Mouse (Mus musculus): ENCODE results near the gene Slain2.
"Not testable (repeated sequence)": the region's sequence is repeated elsewhere in the genome, so short reads cannot be mapped to it uniquely, and the experiment has no call there.

Slain2 gene

GRCm38 (mm10) chr5:72901866-72902265 is 12.2 kb upstream of the Slain2 start:
- DNase-seq (ENCODE audit: low spot score) = no peak

- DNase-seq (ENCODE audit: low spot score) = no peak
Measured at GRCm38 (mm10) chr5:72902312-72902711, 11.8 kb upstream of the Slain2 start.

GRCm38 (mm10) chr5:72902876-72903516 is 11.1 kb upstream of the Slain2 start:
- DNase-seq (ENCODE audit: low spot score) = no peak

GRCm38 (mm10) chr5:72904903-72905790 is 9.0 kb upstream of the Slain2 start:
- DNase-seq (ENCODE audit: low spot score) = no peak

- no peak for DNase-seq (ENCODE audit: low spot score)
Measured at GRCm38 (mm10) chr5:72907402-72907801, 6.7 kb upstream of the Slain2 start.

- DNase-seq (ENCODE audit: low spot score) = no peak
Measured at GRCm38 (mm10) chr5:72908324-72908936, 5.7 kb upstream of the Slain2 start.

GRCm38 (mm10) chr5:72909363-72909762 is 4.7 kb upstream of the Slain2 start:
- no peak for DNase-seq (ENCODE audit: low spot score)

GRCm38 (mm10) chr5:72910373-72910772 is 3.7 kb upstream of the Slain2 start:
- no peak for DNase-seq (ENCODE audit: low spot score)

- DNase-seq (ENCODE audit: low spot score) = no peak
Measured at GRCm38 (mm10) chr5:72911284-72911683, 2.8 kb upstream of the Slain2 start.

GRCm38 (mm10) chr5:72914633-72915561 is 793 bp downstream of the Slain2 start:
- DNase-seq (ENCODE audit: low spot score) = no peak

- no peak for DNase-seq (ENCODE audit: low spot score)
Measured at GRCm38 (mm10) chr5:72916048-72916447, 1.9 kb downstream of the Slain2 start.

GRCm38 (mm10) chr5:72916851-72917250 is 2.7 kb downstream of the Slain2 start:
- no peak for DNase-seq (ENCODE audit: low spot score)

- no peak for DNase-seq (ENCODE audit: low spot score)
Measured at GRCm38 (mm10) chr5:72920416-72920815, 6.3 kb downstream of the Slain2 start.

GRCm38 (mm10) chr5:72921171-72921570 is 7.1 kb downstream of the Slain2 start:
- DNase-seq (ENCODE audit: low spot score) = no peak

- DNase-seq (ENCODE audit: low spot score) = no peak
Measured at GRCm38 (mm10) chr5:72922796-72923195, 8.7 kb downstream of the Slain2 start.

GRCm38 (mm10) chr5:72927074-72927473 is 13.0 kb downstream of the Slain2 start:
- DNase-seq (ENCODE audit: low spot score) = no peak

- no peak for DNase-seq (ENCODE audit: low spot score)
Measured at GRCm38 (mm10) chr5:72933026-72933675, 19.0 kb downstream of the Slain2 start.

- DNase-seq (ENCODE audit: low spot score) = not testable (repeated sequence)
Measured at GRCm38 (mm10) chr5:72938421-72938820, 24.3 kb downstream of the Slain2 start.

GRCm38 (mm10) chr5:72939311-72939710 is 25.2 kb downstream of the Slain2 start:
- DNase-seq (ENCODE audit: low spot score) = no peak

- DNase-seq (ENCODE audit: low spot score) = no peak
Measured at GRCm38 (mm10) chr5:72940906-72941432, 26.9 kb downstream of the Slain2 start.

GRCm38 (mm10) chr5:72948136-72948535 is 34.0 kb downstream of the Slain2 start:
- no peak for DNase-seq (ENCODE audit: low spot score)
